In the genomic region with DNA sequence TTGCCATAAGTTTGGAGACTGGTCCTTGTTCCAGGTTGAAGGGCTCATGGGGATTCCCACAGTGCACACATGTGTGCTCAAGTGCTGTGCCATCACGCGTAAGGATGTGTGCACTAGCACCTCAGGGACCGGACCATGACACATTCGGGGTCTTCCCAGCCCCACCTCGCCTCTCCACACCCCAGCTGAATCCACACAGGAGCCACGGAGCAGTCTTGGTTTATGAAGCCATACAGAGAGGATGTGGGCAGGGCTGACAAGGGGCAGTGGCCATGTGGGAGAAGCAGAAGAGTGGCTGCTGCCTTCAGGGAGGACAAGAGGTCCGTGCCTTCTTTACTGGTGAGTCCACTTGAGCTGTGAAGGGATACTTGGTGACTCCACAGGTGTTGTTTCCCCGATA, we compare ENCODE assay signal across 20 mouse cellular contexts. TPM values are rescaled to one million over a fixed set of nuclear protein-coding genes. Genes with fewer than 3 reads are reported as not detected.
A peak's percentile ranks its signal among the peaks of the same experiment; 100 is the strongest.
DNase-seq lines count a peak whose midpoint lies in the region; ATAC-seq and TF ChIP-seq lines count a peak whose summit lies in the region.
"Had no signal": no experiment of that assay in that cellular context is flagged by ENCODE, and none has a peak within 500 bp of the region (broad histone marks: within the 10 kb centered on the region; RNA-seq: fewer than 3 reads in every experiment).

No protein-coding gene starts in this region.

- 89% methylated on average over 8 of the region's 8 CpGs for WGBS in heart, adult 2 months
- 95% methylated on average over 8 of the region's 8 CpGs for WGBS in heart, embryonic 16.5 days
- WGBS in neural tube, embryonic 15.5 days = 94% methylated on average over 8 of the region's 8 CpGs

- TF ChIP-seq POLR2A in heart, adult 2 months (IDR thresholded peaks at IDR 0.05; ENCODE audit: insufficient read depth, low read depth, low read length) = no peak

- intact Hi-C loops in heart, adult 2 months (cut with DNase I) = no loop called here
- intact Hi-C loops in heart, postnatal 10 days (cut with DNase I) = loop anchor here (2.0 kb wide), 1 partner anchor 22 kb away; no protein-coding TSS in a partner anchor

- peak; percentile 92 for DNase-seq in heart, adult 11 months
- DNase-seq in heart, adult 2 months = no peak
- no peak for DNase-seq in heart, postnatal 10 days
- no peak for DNase-seq in neural tube, embryonic 10.5 days (ENCODE audit: extremely low spot score, low spot score)
- DNase-seq: adrenal gland, adult 8-10 months; gastrocnemius, postnatal 36 days; heart, adult 18-20 months; heart, postnatal 36 days; kidney, adult 11 months; kidney, adult 9 months had no signal

- ATAC-seq in heart, embryonic 16.5 days (replicated peaks; ENCODE audit: extremely low read depth, insufficient read depth, low FRiP score) = no peak
- no peak for ATAC-seq in neural tube, embryonic 15.5 days (ENCODE audit: low FRiP score)
- ATAC-seq: forebrain, embryonic 15.5 days; hindbrain, postnatal 0 days had no signal

- H3K27me3 ChIP-seq in heart, adult 2 months (ENCODE audit: control insufficient read depth, insufficient read depth, low read length) = no peaks in the 10 kb centered on the region
- no peaks in the 10 kb centered on the region for H3K27me3 ChIP-seq in heart, embryonic 16.5 days (ENCODE audit: control insufficient read depth, insufficient read depth, low read length)
- H3K27me3 ChIP-seq in neural tube, embryonic 15.5 days (replicated peaks) = no peaks in the 10 kb centered on the region
- H3K27me3 ChIP-seq: forebrain, embryonic 15.5 days; hindbrain, embryonic 12.5 days had no signal

- no peak overlapping the region for H3K9ac ChIP-seq in heart, adult 2 months (ENCODE audit: low read depth, low read length)
- peak overlapping the region; percentile 75; the same call in 1 of the 2 replicates for H3K9ac ChIP-seq in heart, embryonic 16.5 days (ENCODE audit: low read length)
- H3K9ac ChIP-seq in neural tube, embryonic 15.5 days (replicated peaks) = 0 out of 2 replicates have a peak overlapping the region, but pooled peaks have one; percentile 6

- H3K9me3 ChIP-seq in heart, embryonic 16.5 days (replicated peaks; ENCODE audit: control insufficient read depth, low read length) = no peaks in the 10 kb centered on the region
- H3K9me3 ChIP-seq in neural tube, embryonic 15.5 days (replicated peaks) = no peaks in the 10 kb centered on the region
- H3K9me3 ChIP-seq: forebrain, embryonic 15.5 days; G1E; hindbrain, embryonic 12.5 days had no signal

- H3K79me2 ChIP-seq in heart, adult 2 months (replicated peaks; ENCODE audit: control insufficient read depth, insufficient read depth, low read length) = no peaks in the 10 kb centered on the region; the same call in 1 of the 2 replicates

- TF ChIP-seq CTCF in heart, adult 2 months (IDR thresholded peaks at IDR 0.05) = no peak

- peak overlapping the region; percentile 58 for H3K4me2 ChIP-seq in heart, embryonic 16.5 days (ENCODE audit: low read depth, low read length)
- H3K4me2 ChIP-seq in neural tube, embryonic 15.5 days = 0 out of 2 replicates have a peak overlapping the region, but pooled peaks have one; percentile 49

- H3K4me3 ChIP-seq in heart, adult 2 months = no peak overlapping the region
- peak overlapping the region; percentile 49 for H3K4me3 ChIP-seq in heart, embryonic 16.5 days (ENCODE audit: low read length)
- no peak overlapping the region for H3K4me3 ChIP-seq in neural tube, embryonic 15.5 days (replicated peaks)

- H3K4me1 ChIP-seq in heart, adult 2 months (ENCODE audit: control insufficient read depth, insufficient read depth, low read length) = peaks cover 5% of the 10 kb centered on the region
- H3K4me1 ChIP-seq in heart, embryonic 16.5 days (ENCODE audit: control insufficient read depth, insufficient read depth, low read length) = peaks cover 18% of the 10 kb centered on the region
- H3K4me1 ChIP-seq in neural tube, embryonic 15.5 days = peaks cover 28% of the 10 kb centered on the region

- no peak overlapping the region for H3K27ac ChIP-seq in heart, adult 2 months
- H3K27ac ChIP-seq in heart, embryonic 16.5 days (ENCODE audit: low read length) = peak overlapping the region; percentile 93
- H3K27ac ChIP-seq in neural tube, embryonic 15.5 days (replicated peaks) = no peak overlapping the region

- H3K36me3 ChIP-seq in heart, adult 2 months (ENCODE audit: control insufficient read depth, insufficient read depth, low read length) = no peaks in the 10 kb centered on the region
- peaks cover 33% of the 10 kb centered on the region for H3K36me3 ChIP-seq in heart, embryonic 16.5 days (ENCODE audit: control insufficient read depth, insufficient read depth)
- H3K36me3 ChIP-seq in neural tube, embryonic 15.5 days = peaks cover 46% of the 10 kb centered on the region

- no peak for TF ChIP-seq EP300 in heart, adult 2 months (IDR thresholded peaks at IDR 0.05; ENCODE audit: insufficient read depth, low read depth, low read length)

RNA-seq across cellular contexts. Expression of gene Ctsw, which starts 3.3 kb away (rescaled TPM):
- under 1 TPM; 0.32 to 0.42 TPM for total RNA-seq in heart, adult 2 months (2021)
- polyA plus RNA-seq in heart, adult 2 months (2012; rRNA removed) = 0.67 and 2.0 TPM in 2 replicates
- polyA plus RNA-seq in heart, embryonic 16.5 days (2015; fragmentation: Nextera tagmentation; extraction: Ambion mirVana) = 3.1 and 7.4 TPM in 2 replicates
- total RNA-seq in heart, postnatal 10 days (2021) = under 1 TPM; 0.41 to 0.45 TPM
- polyA plus RNA-seq in neural tube, embryonic 15.5 days (2015; fragmentation: Nextera tagmentation; extraction: Ambion mirVana) = 4.5 and 9.0 TPM in 2 replicates
- total RNA-seq: G1E; gastrocnemius, adult 8-10 months; gastrocnemius, postnatal 36 days had no signal
- polyA plus RNA-seq: G1E had no signal

RNA-seq across cellular contexts. Expression of gene Fibp, which starts 4.6 kb away (rescaled TPM):
- total RNA-seq in heart, adult 2 months (2021) = 10 to 100 TPM; 47.1 to 52.9 TPM
- 85.6 and 88.3 TPM in 2 replicates for polyA plus RNA-seq in heart, adult 2 months (2012; rRNA removed)
- 108 TPM in 2 replicates for polyA plus RNA-seq in heart, embryonic 16.5 days (2015; fragmentation: Nextera tagmentation; extraction: Ambion mirVana)
- total RNA-seq in heart, postnatal 10 days (2021) = 10 to 100 TPM; 90.2 to 91.5 TPM
- 151 and 154 TPM in 2 replicates for polyA plus RNA-seq in neural tube, embryonic 15.5 days (2015; fragmentation: Nextera tagmentation; extraction: Ambion mirVana)

RNA-seq across cellular contexts. Expression of gene Ccdc85b, which starts 7.3 kb away (rescaled TPM):
- total RNA-seq in heart, adult 2 months (2021) = 1 to 10 TPM; 6.3 to 9.7 TPM
- polyA plus RNA-seq in heart, adult 2 months (2012; rRNA removed) = 5.9 and 6.1 TPM in 2 replicates
- polyA plus RNA-seq in heart, embryonic 16.5 days (2015; fragmentation: Nextera tagmentation; extraction: Ambion mirVana) = 7.6 and 8.0 TPM in 2 replicates
- total RNA-seq in heart, postnatal 10 days (2021) = 10 to 100 TPM; 12.5 to 14.5 TPM
- polyA plus RNA-seq in neural tube, embryonic 15.5 days (2015; fragmentation: Nextera tagmentation; extraction: Ambion mirVana) = 12.6 and 15.0 TPM in 2 replicates

RNA-seq across cellular contexts. Expression of gene Efemp2, which starts 8.7 kb away (rescaled TPM):
- total RNA-seq in heart, adult 2 months (2021) = 10 to 100 TPM in 1 of 2 experiments, 1 to 10 TPM in 1; 8.2 to 10.3 TPM
- 33.6 and 36.3 TPM in 2 replicates for polyA plus RNA-seq in heart, adult 2 months (2012; rRNA removed)
- polyA plus RNA-seq in heart, embryonic 16.5 days (2015; fragmentation: Nextera tagmentation; extraction: Ambion mirVana) = 62.7 and 76.1 TPM in 2 replicates
- total RNA-seq in heart, postnatal 10 days (2021) = 10 to 100 TPM; 28.6 to 32.7 TPM
- polyA plus RNA-seq in neural tube, embryonic 15.5 days (2015; fragmentation: Nextera tagmentation; extraction: Ambion mirVana) = 54.0 and 62.6 TPM in 2 replicates

RNA-seq across cellular contexts. Expression of gene Fosl1, which starts 17.7 kb away (rescaled TPM):
- not detected for total RNA-seq in heart, adult 2 months (2021)
- 0.12 TPM in 1 of 2 replicates, not detected in the other for polyA plus RNA-seq in heart, adult 2 months (2012; rRNA removed)
- polyA plus RNA-seq in heart, embryonic 16.5 days (2015; fragmentation: Nextera tagmentation; extraction: Ambion mirVana) = 0.16 TPM in 1 of 2 replicates, not detected in the other
- not detected for total RNA-seq in heart, postnatal 10 days (2021)
- 0.45 TPM in 1 of 2 replicates, not detected in the other for polyA plus RNA-seq in neural tube, embryonic 15.5 days (2015; fragmentation: Nextera tagmentation; extraction: Ambion mirVana)
- total RNA-seq: gastrocnemius, adult 8-10 months; gastrocnemius, postnatal 36 days; heart, adult 18-20 months; heart, postnatal 36 days; hindbrain, postnatal 0 days had no signal
- polyA plus RNA-seq: cerebellum, adult 2 months; embryonic facial prominence, embryonic 14.5 days; forebrain, embryonic 15.5 days; hindbrain, embryonic 12.5 days; hindbrain, postnatal 0 days; intestine, embryonic 14.5 days had no signal
